Mouse (Mus musculus) heart, adult 11 months (tissue): Measurements from ENCODE around the gene Olfr1367.

Experiments used
- DNase-seq: peaks from one replicate; pipeline ENCODE4 v3.0.0; 2022

Olfr1367 gene

GRCm38 (mm10) chr13:21346610-21347009 lies at the start of gene Olfr1367:
Olfr1367 (plus strand) TSS chr13:21346910.
- DNase-seq = no peak

- DNase-seq = no peak
These were observed 48.2 kb upstream of the Olfr1367 start for GRCm38 (mm10) chr13:21298557-21298956.

GRCm38 (mm10) chr13:21304483-21305066 lies 42.1 kb upstream of the Olfr1367 start:
- DNase-seq = no peak

DNA sequence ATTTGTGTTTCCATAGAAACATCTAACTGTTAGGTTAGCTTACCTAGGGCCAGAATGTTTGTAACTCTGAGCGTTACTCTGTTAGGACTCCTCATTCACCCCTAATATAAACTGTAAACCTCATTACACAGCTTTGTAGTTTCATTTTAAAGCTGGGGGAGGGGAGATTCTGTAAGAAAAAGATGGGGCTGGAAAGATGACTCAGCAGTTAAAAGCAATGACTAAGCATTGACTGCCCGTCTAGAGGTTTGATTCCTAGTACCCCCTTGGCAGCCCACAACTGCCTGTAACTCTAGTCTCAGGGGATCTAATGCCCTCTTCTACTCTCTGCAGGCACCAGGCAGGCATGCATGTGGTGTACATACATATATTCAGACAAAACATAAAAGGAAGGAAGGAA lies 36.9 kb upstream of the Olfr1367 start:
- peak; percentile 7 for DNase-seq

- peak; percentile 76 for DNase-seq
These were observed 34.8 kb upstream of the Olfr1367 start, which contains the start of gene Gpx6 for GRCm38 (mm10) chr13:21311926-21312325. Gpx6 (plus strand) TSS chr13:21312125.

DNA sequence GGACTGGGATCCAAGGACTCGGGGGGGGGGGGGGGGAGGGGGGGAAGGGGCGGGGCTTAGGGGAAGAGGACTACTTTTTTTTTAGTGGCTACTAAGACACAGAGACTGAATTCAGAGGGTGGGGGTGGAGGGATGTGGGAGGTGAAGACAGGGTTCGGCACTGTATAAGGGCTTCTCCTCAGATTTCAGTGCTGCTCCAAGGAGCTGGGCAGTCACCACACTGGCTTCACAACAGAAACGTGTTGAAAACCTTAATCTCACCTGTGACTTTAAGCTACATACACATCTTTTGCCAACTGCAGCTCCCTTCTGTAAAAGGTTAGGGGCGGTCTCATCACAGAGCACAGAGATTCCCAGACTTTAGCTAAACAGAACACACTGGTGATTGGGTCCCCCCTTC lies 33.9 kb upstream of the Olfr1367 start:
- peak; percentile 55 for DNase-seq

- no peak for DNase-seq
These were observed 32.8 kb upstream of the Olfr1367 start for GRCm38 (mm10) chr13:21313903-21314302.

DNA sequence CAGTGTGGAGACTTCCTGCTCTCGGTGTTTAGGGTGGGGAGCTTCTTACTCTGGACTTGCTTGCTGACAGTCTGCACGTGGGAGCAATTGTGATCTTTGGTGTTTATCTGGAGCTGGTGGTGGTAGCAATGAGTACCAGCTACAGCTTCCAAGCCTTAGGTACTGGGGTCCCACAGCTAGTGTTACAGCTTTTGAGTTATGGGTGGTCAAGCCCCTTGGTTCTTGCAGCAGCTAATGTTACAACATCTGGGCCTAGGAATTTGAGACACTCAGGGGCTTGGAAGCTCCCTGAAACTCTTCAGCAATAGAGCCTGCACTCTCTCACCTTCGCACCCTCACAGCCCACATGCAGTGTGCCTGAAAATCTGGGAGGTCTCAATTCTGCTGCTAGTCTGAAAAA lies 26.4 kb upstream of the Olfr1367 start:
- DNase-seq = peak; percentile 72

DNA sequence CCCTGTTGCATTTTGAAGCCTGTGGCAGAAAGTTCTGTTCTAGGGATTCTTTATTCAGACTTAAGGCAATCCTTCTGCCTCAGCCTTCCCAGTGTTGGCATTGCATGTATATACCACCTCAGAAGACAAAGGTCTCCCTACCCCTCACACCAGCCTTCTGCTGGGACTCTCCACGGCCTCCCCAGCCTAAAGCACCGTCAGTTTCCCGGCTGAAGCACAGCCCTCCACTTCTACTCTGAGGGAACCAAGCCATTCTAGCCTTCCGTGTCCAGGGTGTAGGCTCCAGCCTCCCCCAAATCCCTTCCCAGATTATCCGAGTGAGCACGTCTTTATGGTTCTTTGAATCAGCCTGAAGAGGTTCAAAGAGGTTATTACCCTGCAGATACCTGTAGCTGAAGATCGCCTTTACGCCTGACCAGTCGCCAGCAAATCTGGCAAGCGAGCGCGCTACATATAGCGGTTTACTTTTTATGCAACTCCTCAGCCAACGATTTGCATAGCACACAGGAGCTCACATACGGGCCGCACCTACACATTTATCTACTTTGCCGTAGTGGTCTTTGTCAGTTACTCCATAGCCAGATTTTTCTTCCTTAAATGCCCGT lies 24.7 kb upstream of the Olfr1367 start:
- peak; percentile 52 for DNase-seq

DNA sequence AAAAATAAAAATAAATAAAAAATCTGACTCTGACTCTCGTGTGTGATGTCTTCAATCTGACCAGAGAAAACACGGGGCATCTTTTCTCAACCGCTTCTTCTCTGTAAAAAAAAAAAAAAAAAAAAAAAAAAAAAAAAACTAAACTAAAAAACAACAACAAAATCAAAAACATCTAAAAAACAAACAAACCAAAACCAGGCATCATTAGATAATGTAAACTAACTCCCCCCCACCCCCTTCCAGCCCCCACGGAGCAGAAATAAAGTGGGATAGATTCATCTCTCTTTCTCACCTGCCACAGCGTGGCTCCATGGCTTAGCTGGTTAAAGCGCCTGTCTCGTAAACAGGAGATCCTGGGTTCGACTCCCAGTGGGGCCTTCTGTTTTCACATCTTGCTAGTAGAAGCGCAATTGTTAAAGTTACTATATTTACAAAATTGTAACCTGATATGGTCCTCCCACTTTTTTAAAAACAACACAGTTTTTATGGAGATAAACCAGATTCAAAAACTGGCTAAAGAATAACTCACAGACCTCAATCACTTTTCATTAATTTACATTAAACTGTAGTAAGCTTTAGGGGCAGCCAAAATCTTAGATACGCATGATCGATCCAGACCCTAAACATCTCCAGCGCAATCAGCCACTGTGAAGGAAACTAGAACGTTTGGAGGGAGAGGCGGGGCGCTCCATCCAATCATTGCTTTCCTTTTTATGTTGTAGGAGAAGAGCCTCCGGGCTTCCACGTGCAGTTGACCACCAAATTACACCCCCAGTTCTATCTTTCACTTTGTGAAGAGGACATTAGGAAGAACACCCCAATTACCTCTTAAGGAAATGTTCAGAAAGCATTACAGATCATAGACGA lies 24.0 kb upstream of the Olfr1367 start:
- DNase-seq = peak; percentile 74

- peak; percentile 55 for DNase-seq
These were observed 23.3 kb upstream of the Olfr1367 start for GRCm38 (mm10) chr13:21323405-21323804.

DNA sequence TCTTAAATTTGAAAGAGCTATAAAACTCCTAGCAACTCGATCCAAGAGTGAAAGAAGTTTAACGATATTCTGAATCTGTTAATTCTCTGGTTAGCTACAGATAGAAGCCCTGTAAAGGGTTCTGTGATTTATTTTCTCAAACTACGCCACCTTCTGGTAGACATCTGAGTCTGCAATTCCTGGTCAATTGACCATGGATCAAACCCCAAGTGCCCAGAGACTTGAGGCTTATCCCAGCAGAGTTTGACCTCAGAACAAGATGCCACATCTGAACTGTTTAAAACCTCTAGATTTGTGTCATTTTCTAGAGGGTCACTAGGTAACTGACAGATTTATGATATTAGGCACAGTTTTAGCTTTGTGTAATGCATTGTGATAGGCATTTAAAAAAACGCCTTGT lies 20.5 kb upstream of the Olfr1367 start:
- peak; percentile 31 for DNase-seq

- peak; percentile 94 for DNase-seq
These were observed 20.0 kb upstream of the Olfr1367 start for GRCm38 (mm10) chr13:21326657-21327211.

DNA sequence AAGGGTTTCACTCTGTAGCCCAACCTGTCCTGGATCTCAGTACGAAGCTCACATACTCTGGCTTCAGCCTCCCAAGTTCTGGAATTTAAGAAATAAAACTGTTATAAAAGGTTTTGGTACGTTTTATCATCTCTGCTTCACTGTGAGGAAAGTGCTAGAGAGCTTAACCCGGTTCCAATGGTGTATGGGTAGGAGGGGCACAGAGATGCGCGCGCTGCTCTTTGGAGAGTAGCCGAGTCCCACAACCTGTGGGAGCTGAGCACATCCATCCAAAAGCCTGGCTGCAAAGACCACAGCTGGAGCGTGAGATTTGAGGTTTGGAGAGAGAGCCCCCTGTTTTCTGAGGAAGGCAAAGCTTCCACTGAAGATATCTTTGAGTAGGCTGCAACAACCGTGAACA lies 19.3 kb upstream of the Olfr1367 start:
- no peak for DNase-seq

- DNase-seq = no peak
These were observed 3.9 kb downstream of the Olfr1367 start for GRCm38 (mm10) chr13:21350593-21350992.

DNA sequence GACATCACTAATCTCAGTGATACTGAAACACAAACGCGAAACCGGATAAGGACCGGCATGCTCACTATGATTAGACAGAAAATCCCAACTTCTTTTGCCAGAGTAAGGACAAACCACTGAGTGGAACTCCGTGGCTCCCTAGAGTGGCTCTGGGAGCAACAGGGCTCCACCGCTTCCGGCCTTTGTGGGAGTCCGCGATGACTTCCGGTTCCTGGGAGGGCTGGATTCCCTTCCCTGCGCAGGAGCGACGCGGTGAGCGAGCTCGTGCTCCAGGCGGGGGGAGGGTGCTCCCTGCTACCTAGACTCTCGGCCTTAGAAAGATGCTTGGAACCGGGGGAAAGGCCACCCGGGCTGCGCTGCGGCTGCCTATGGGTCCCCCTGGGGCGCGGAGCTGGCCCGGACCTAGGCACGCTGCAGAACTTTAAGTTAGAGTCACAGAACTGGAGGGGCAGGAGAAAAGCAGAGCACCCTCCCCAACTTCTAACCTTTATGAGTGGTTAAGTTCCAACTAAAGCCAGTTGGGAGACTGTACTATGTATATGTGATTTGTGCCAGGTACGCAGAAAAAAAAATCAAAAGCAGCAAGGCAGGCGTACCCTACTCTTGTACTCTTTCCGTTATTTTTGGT lies 16.0 kb downstream of the Olfr1367 start, which contains the start of gene Zscan12:
Gene Zscan12 (plus strand): TSS at position 200 of the 628 bp plus-strand sequence.
- peak; percentile 100 for DNase-seq

GRCm38 (mm10) chr13:21363719-21364118 lies 17.0 kb downstream of the Olfr1367 start:
- peak; percentile 86 for DNase-seq

DNA sequence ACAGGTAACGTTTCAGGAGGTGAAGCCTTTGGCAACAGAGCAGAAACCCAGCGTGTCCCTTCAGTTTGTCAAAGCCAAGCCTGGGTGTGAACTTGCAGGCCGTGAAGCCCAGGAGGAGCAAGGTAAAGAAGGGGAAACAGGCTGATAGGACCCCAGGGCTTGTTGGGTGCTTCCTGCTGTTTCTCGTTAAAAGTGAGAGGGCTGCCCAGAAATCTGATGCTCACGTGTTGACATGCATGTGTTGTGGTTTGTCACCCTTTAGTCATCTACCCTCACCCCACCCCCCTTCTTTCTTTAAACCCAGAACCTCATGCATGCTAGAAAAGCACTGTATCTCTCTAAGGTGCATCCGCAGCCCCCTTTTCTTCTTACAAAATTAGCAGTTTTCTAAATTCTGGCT lies 19.9 kb downstream of the Olfr1367 start:
- peak; percentile 79 for DNase-seq

DNA sequence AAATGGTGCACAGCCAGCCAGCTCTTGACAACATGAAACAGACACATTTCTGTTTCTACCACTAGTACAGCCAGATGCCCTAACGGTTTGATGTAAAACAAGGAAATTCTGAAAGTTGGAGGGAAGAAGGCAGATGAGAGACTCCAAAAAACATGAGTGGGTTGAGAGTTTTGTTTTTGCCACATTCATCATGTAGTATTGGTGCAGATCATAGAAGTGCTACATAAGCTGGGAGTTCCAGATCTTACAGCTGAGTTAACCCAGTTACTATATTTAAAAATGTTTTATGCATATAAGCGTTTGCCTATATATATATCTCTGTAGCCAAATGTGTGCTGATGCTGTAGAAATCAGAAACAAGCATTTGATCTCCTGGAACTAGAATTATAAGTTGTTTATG lies 26.0 kb downstream of the Olfr1367 start:
- DNase-seq = peak; percentile 19

- DNase-seq = peak; percentile 49
These were observed 31.1 kb downstream of the Olfr1367 start for GRCm38 (mm10) chr13:21377773-21378172.

- DNase-seq = peak; percentile 13
These were observed 48.5 kb downstream of the Olfr1367 start for GRCm38 (mm10) chr13:21395211-21395610.

- peak; percentile 35 for DNase-seq
These were observed 48.9 kb downstream of the Olfr1367 start for GRCm38 (mm10) chr13:21395623-21396022.

GRCm38 (mm10) chr13:21396048-21396447 lies 49.3 kb downstream of the Olfr1367 start:
- DNase-seq = peak; percentile 93
